8 mouse cellular contexts compared by ENCODE assay signal in genomic region chr4:95154377-95154776, GRCm38 (mm10).
DNase-seq lines count a peak whose midpoint lies in the region; ATAC-seq and TF ChIP-seq lines count a peak whose summit lies in the region.

No protein-coding gene starts in this region.

- H3K4me3 ChIP-seq in hindbrain, embryonic 13.5 days = no peak overlapping the region
- H3K4me3 ChIP-seq in hindbrain, embryonic 16.5 days (ENCODE audit: low read length) = no peak overlapping the region
- H3K4me3 ChIP-seq in heart, embryonic 12.5 days = no peak overlapping the region
- H3K4me3 ChIP-seq in limb, embryonic 10.5 days = no peak overlapping the region

- intact Hi-C loops in left cerebral cortex, postnatal 14 days (cut with DNase I) = no loop called here

- no peak overlapping the region for H3K27ac ChIP-seq in hindbrain, embryonic 13.5 days
- no peak overlapping the region for H3K27ac ChIP-seq in hindbrain, embryonic 16.5 days (ENCODE audit: low read depth, low read length)
- H3K27ac ChIP-seq in heart, embryonic 12.5 days (ENCODE audit: poor library complexity, severe bottlenecking) = peak overlapping the region; percentile 67
- H3K27ac ChIP-seq in limb, embryonic 10.5 days = peak overlapping the region; percentile 79; the same call in 1 of the 2 replicates

- WGBS in hindbrain, embryonic 13.5 days = 48% methylated on average over 14 of the region's 14 CpGs
- WGBS in hindbrain, embryonic 16.5 days = 51% methylated on average over 14 of the region's 14 CpGs
- WGBS in heart, embryonic 12.5 days = 67% methylated on average over 14 of the region's 14 CpGs
- WGBS in limb, embryonic 10.5 days = 78% methylated on average over 14 of the region's 14 CpGs

- no peaks in the 10 kb centered on the region for H3K9me3 ChIP-seq in hindbrain, embryonic 13.5 days
- no peaks in the 10 kb centered on the region for H3K9me3 ChIP-seq in hindbrain, embryonic 16.5 days (ENCODE audit: control insufficient read depth, low read length)
- H3K9me3 ChIP-seq in heart, embryonic 12.5 days (replicated peaks) = no peaks in the 10 kb centered on the region
- no peaks in the 10 kb centered on the region for H3K9me3 ChIP-seq in limb, embryonic 10.5 days (replicated peaks)

- peak; percentile 53 for DNase-seq in brain, embryonic 14.5 days (ENCODE audit: low read depth)
- DNase-seq in limb, embryonic 10.5 days (ENCODE audit: low spot score) = no peak
- no peak for DNase-seq in thymus, postnatal 25 days
- DNase-seq in thymus, postnatal 10 days (ENCODE audit: low spot score in 2 of 2) = no peak
- no peak for DNase-seq in left cerebral cortex, postnatal 14 days (ENCODE audit: low spot score in 2 of 2)

- 0 out of 2 replicates have a peak, but pooled peaks have one; percentile 12 for ATAC-seq in hindbrain, embryonic 13.5 days (ENCODE audit: low FRiP score)
- ATAC-seq in hindbrain, embryonic 16.5 days = no peak
- ATAC-seq in heart, embryonic 12.5 days (ENCODE audit: insufficient number of reproducible peaks, low FRiP score) = no peak

- H3K36me3 ChIP-seq in hindbrain, embryonic 13.5 days = no peaks in the 10 kb centered on the region
- H3K36me3 ChIP-seq in hindbrain, embryonic 16.5 days (ENCODE audit: control insufficient read depth, insufficient read depth, low read length) = no peaks in the 10 kb centered on the region
- no peaks in the 10 kb centered on the region for H3K36me3 ChIP-seq in heart, embryonic 12.5 days
- H3K36me3 ChIP-seq in limb, embryonic 10.5 days = no peaks in the 10 kb centered on the region

- H3K4me1 ChIP-seq in hindbrain, embryonic 13.5 days (replicated peaks) = peaks cover 16% of the 10 kb centered on the region
- peaks cover 7% of the 10 kb centered on the region; the same call in 1 of the 2 replicates for H3K4me1 ChIP-seq in hindbrain, embryonic 16.5 days (ENCODE audit: control insufficient read depth, insufficient read depth, low read depth, low read length)
- peaks cover 47% of the 10 kb centered on the region for H3K4me1 ChIP-seq in heart, embryonic 12.5 days (replicated peaks)
- H3K4me1 ChIP-seq in limb, embryonic 10.5 days = peaks cover 19% of the 10 kb centered on the region

- no peak for TF ChIP-seq POLR2A in brain, embryonic 14.5 days (IDR thresholded peaks at IDR 0.05; ENCODE audit: borderline replicate concordance, extremely low read depth, insufficient read depth, insufficient read length, poor library complexity, severe bottlenecking)

- TF ChIP-seq CTCF in brain, embryonic 14.5 days (IDR thresholded peaks at IDR 0.05; ENCODE audit: borderline replicate concordance, extremely low read depth, insufficient read depth, insufficient read length) = no peak

- no peak overlapping the region for H3K9ac ChIP-seq in hindbrain, embryonic 13.5 days
- H3K9ac ChIP-seq in hindbrain, embryonic 16.5 days (ENCODE audit: low read depth, low read length) = no peak overlapping the region
- H3K9ac ChIP-seq in heart, embryonic 12.5 days = no peak overlapping the region

- H3K27me3 ChIP-seq in hindbrain, embryonic 13.5 days = 0 out of 2 replicates have a peak, but pooled peaks cover 6% of the 10 kb centered on the region
- H3K27me3 ChIP-seq in hindbrain, embryonic 16.5 days (replicated peaks; ENCODE audit: control insufficient read depth, insufficient read depth, low read length) = no peaks in the 10 kb centered on the region
- H3K27me3 ChIP-seq in heart, embryonic 12.5 days (replicated peaks) = no peaks in the 10 kb centered on the region
- H3K27me3 ChIP-seq in limb, embryonic 10.5 days (ENCODE audit: low read depth, poor library complexity, severe bottlenecking) = no peaks in the 10 kb centered on the region

- no peak overlapping the region for H3K4me2 ChIP-seq in hindbrain, embryonic 13.5 days
- no peak overlapping the region for H3K4me2 ChIP-seq in hindbrain, embryonic 16.5 days (ENCODE audit: low read length)
- H3K4me2 ChIP-seq in heart, embryonic 12.5 days = peak overlapping the region; percentile 42

Comparison
In these comparisons a context has a peak if more than half of its experiments do, and no peak if none do; other contexts are left out.
1. H3K27ac ChIP-seq: peak in heart, embryonic 12.5 days (single experiment) and limb, embryonic 10.5 days (single experiment); none in hindbrain, embryonic 13.5 days (single experiment) and hindbrain, embryonic 16.5 days (single experiment).